Mouse (Mus musculus) kidney, adult 2 months (tissue): Measurements from ENCODE around the gene Synm.

Experiments used
- CTCF ChIP-seq: fragments of 200-500 bp; conservative IDR thresholded peaks from 2 replicates; pipeline ENCODE4 v1.5.1; 2011; ENCODE audit warnings: low read depth, mild to moderate bottlenecking, control low read depth, low read length, moderate library complexity, mixed read lengths; ENCODE audit not compliant: insufficient read depth, insufficient read length
- POLR2A ChIP-seq: fragments of 200-500 bp; IDR thresholded peaks from one replicate; pipeline ENCODE4 v1.6.1; 2011; ENCODE audit warnings: low read depth, low read length, control low read depth

GRCm38 (mm10) chr7:67769487-67769886 is 9.9 kb upstream of the Synm start:
- no peak for TF ChIP-seq CTCF
- TF ChIP-seq POLR2A: no peak
